8 mouse cellular contexts compared by ENCODE assay signal in the genomic region with DNA sequence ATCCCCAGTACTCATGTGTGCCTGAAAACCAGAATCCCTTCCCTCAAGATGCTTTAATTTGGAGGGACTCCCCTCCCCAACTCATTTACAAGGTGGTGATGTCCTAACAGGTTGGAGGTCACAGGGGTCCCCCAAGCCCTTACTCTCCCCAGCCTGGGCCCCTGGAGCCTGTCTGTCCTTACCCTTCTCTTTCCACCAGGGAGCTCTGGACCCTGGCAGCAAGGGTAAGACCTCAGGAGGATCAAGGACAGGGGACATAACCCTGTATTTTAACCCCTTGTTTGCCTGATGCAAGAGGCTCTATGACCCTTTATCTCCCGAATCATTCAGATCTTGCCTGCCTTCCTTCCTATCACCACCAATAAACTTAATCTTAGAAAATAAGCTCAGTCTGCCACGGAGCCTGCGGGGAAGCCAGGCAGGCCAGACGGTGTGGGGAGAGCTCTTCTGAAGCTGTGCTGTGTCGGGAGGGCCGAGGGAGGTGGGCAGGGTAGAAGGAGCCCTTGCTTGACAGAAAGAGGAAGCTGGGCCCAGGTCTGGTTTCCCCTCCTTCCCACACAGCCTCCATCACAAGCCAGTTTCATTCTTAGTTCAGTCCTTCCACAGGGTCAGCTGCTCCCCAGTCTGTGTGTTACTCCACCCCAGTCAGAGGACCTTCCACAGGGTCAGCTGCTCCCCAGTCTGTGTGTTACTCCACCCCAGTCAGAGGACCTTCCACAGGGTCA. TPM values are rescaled to one million over a fixed set of nuclear protein-coding genes. Genes with fewer than 3 reads are reported as not detected.
DNase-seq lines count a peak whose midpoint lies in the region; ATAC-seq and TF ChIP-seq lines count a peak whose summit lies in the region.

No protein-coding gene starts in this region.

- H3K9me3 ChIP-seq in forebrain, postnatal 0 days (ENCODE audit: low read length) = no peaks in the 10 kb centered on the region
- no peaks in the 10 kb centered on the region for H3K9me3 ChIP-seq in forebrain, embryonic 16.5 days (ENCODE audit: control insufficient read depth, low read length)
- H3K9me3 ChIP-seq in neural tube, embryonic 13.5 days = no peaks in the 10 kb centered on the region
- H3K9me3 ChIP-seq in liver, embryonic 13.5 days (replicated peaks) = no peaks in the 10 kb centered on the region
- no peaks in the 10 kb centered on the region for H3K9me3 ChIP-seq in stomach, embryonic 16.5 days (replicated peaks; ENCODE audit: control insufficient read depth, low read length)

- no peak for DNase-seq in forebrain, postnatal 0 days
- no peak for DNase-seq in neural tube, embryonic 10.5 days (ENCODE audit: extremely low spot score, low spot score)
- no peak for DNase-seq in liver, embryonic 13.5 days
- no peak for DNase-seq in cerebellum, adult 9-11 months
- no peak for DNase-seq in left cerebral cortex, adult 18-20 months (ENCODE audit: low spot score in 2 of 2)

- H3K4me1 ChIP-seq in forebrain, postnatal 0 days (ENCODE audit: insufficient read depth) = peaks cover 21% of the 10 kb centered on the region
- peaks cover 29% of the 10 kb centered on the region for H3K4me1 ChIP-seq in forebrain, embryonic 16.5 days (replicated peaks; ENCODE audit: control insufficient read depth, insufficient read depth, low read length)
- H3K4me1 ChIP-seq in neural tube, embryonic 13.5 days (replicated peaks) = peaks cover 50% of the 10 kb centered on the region
- peaks cover 35% of the 10 kb centered on the region for H3K4me1 ChIP-seq in liver, embryonic 13.5 days (replicated peaks)
- H3K4me1 ChIP-seq in stomach, embryonic 16.5 days (ENCODE audit: control insufficient read depth, insufficient read depth, low read length) = peaks cover 30% of the 10 kb centered on the region

- no peak overlapping the region for H3K9ac ChIP-seq in forebrain, postnatal 0 days
- H3K9ac ChIP-seq in forebrain, embryonic 16.5 days (replicated peaks; ENCODE audit: low read depth, low read length) = no peak overlapping the region
- 0 out of 2 replicates have a peak overlapping the region, but pooled peaks have one; percentile 41 for H3K9ac ChIP-seq in neural tube, embryonic 13.5 days
- 0 out of 2 replicates have a peak overlapping the region, but pooled peaks have one; percentile 3 for H3K9ac ChIP-seq in liver, embryonic 13.5 days
- H3K9ac ChIP-seq in stomach, embryonic 16.5 days (ENCODE audit: low read length) = no peak overlapping the region

- no peak for ATAC-seq in forebrain, postnatal 0 days
- no peak for ATAC-seq in forebrain, embryonic 16.5 days
- no peak for ATAC-seq in neural tube, embryonic 13.5 days (ENCODE audit: low read depth)
- ATAC-seq in liver, embryonic 13.5 days (ENCODE audit: low read depth) = peak; percentile 47
- no peak for ATAC-seq in stomach, embryonic 16.5 days (ENCODE audit: insufficient read depth, low FRiP score)

- no peaks in the 10 kb centered on the region for H3K27me3 ChIP-seq in forebrain, postnatal 0 days (ENCODE audit: insufficient read depth, low read length)
- no peaks in the 10 kb centered on the region for H3K27me3 ChIP-seq in forebrain, embryonic 16.5 days (replicated peaks; ENCODE audit: control insufficient read depth, insufficient read depth, low read length)
- no peaks in the 10 kb centered on the region for H3K27me3 ChIP-seq in neural tube, embryonic 13.5 days
- H3K27me3 ChIP-seq in liver, embryonic 13.5 days = peaks cover 12% of the 10 kb centered on the region
- no peaks in the 10 kb centered on the region for H3K27me3 ChIP-seq in stomach, embryonic 16.5 days (ENCODE audit: control insufficient read depth, insufficient read depth, low read length)

- WGBS in forebrain, postnatal 0 days = 71% methylated on average over 6 of the region's 6 CpGs
- 81% methylated on average over 6 of the region's 6 CpGs for WGBS in forebrain, embryonic 16.5 days
- WGBS in neural tube, embryonic 13.5 days = 84% methylated on average over 6 of the region's 6 CpGs
- 23% methylated on average over 6 of the region's 6 CpGs for whole genome bisulfite sequencing in liver, embryonic 13.5 days (ENCODE audit: insufficient replicate concordance)
- WGBS in stomach, embryonic 16.5 days = 75% methylated on average over 6 of the region's 6 CpGs

- peaks cover 52% of the 10 kb centered on the region for H3K36me3 ChIP-seq in forebrain, postnatal 0 days (ENCODE audit: insufficient read depth)
- H3K36me3 ChIP-seq in forebrain, embryonic 16.5 days (ENCODE audit: control insufficient read depth, insufficient read depth) = peaks cover 29% of the 10 kb centered on the region
- peaks cover 56% of the 10 kb centered on the region for H3K36me3 ChIP-seq in neural tube, embryonic 13.5 days
- H3K36me3 ChIP-seq in liver, embryonic 13.5 days = peaks cover 18% of the 10 kb centered on the region
- H3K36me3 ChIP-seq in stomach, embryonic 16.5 days (ENCODE audit: control insufficient read depth, insufficient read depth, low read length) = peaks cover 7% of the 10 kb centered on the region; the same call in 1 of the 2 replicates

- 0 out of 2 replicates have a peak overlapping the region, but pooled peaks have one; percentile 90 for H3K27ac ChIP-seq in forebrain, postnatal 0 days (ENCODE audit: low read depth, low read length)
- H3K27ac ChIP-seq in forebrain, embryonic 16.5 days (ENCODE audit: low read length) = no peak overlapping the region
- no peak overlapping the region for H3K27ac ChIP-seq in neural tube, embryonic 13.5 days (replicated peaks)
- H3K27ac ChIP-seq in liver, embryonic 13.5 days = peak overlapping the region; percentile 67
- peak overlapping the region; percentile 97 for H3K27ac ChIP-seq in stomach, embryonic 16.5 days (ENCODE audit: low read length)

- no peak overlapping the region for H3K4me2 ChIP-seq in forebrain, postnatal 0 days (ENCODE audit: low read depth)
- H3K4me2 ChIP-seq in forebrain, embryonic 16.5 days (ENCODE audit: low read length) = no peak overlapping the region
- no peak overlapping the region for H3K4me2 ChIP-seq in neural tube, embryonic 13.5 days
- H3K4me2 ChIP-seq in liver, embryonic 13.5 days = no peak overlapping the region
- no peak overlapping the region for H3K4me2 ChIP-seq in stomach, embryonic 16.5 days (ENCODE audit: low read depth, low read length)

- no peak overlapping the region for H3K4me3 ChIP-seq in forebrain, postnatal 0 days (ENCODE audit: low read depth, low read length)
- no peak overlapping the region for H3K4me3 ChIP-seq in forebrain, embryonic 16.5 days (replicated peaks; ENCODE audit: low read length)
- no peak overlapping the region for H3K4me3 ChIP-seq in neural tube, embryonic 13.5 days
- no peak overlapping the region for H3K4me3 ChIP-seq in liver, embryonic 13.5 days (replicated peaks)
- H3K4me3 ChIP-seq in stomach, embryonic 16.5 days (replicated peaks; ENCODE audit: low read length) = no peak overlapping the region

- no peak for TF ChIP-seq CTCF in forebrain, postnatal 0 days (IDR thresholded peaks at IDR 0.05; ENCODE audit: low read depth)

RNA-seq across cellular contexts. Expression of a gene that starts 8.3 kb away (rescaled TPM):
- total RNA-seq in forebrain, postnatal 0 days (2014; rRNA removed) = 93.5 and 135 TPM in 2 replicates
- polyA plus RNA-seq in forebrain, postnatal 0 days (2015; fragmentation: Nextera tagmentation; extraction: Ambion mirVana) = 51.8 and 60.1 TPM in 2 replicates
- 71.4 and 74.9 TPM in 2 replicates for polyA plus RNA-seq in forebrain, embryonic 16.5 days (2015; fragmentation: Nextera tagmentation; extraction: Ambion mirVana)
- 65.9 and 74.1 TPM in 2 replicates for polyA plus RNA-seq in neural tube, embryonic 13.5 days (2015; fragmentation: Nextera tagmentation; extraction: Ambion mirVana)
- polyA plus RNA-seq in liver, embryonic 13.5 days (2015; fragmentation: Nextera tagmentation; extraction: Ambion mirVana) = 6.9 and 7.8 TPM in 2 replicates
- 20.6 and 25.7 TPM in 2 replicates for polyA plus RNA-seq in stomach, embryonic 16.5 days (2015; fragmentation: Nextera tagmentation; extraction: Ambion mirVana)
- total RNA-seq in left cerebral cortex, adult 18-20 months (2021) = 10 to 100 TPM; 73.6 to 81.9 TPM

RNA-seq across cellular contexts. Expression of a gene that starts 58.5 kb away (rescaled TPM):
- total RNA-seq in forebrain, postnatal 0 days (2014; rRNA removed) = 27.5 and 34.4 TPM in 2 replicates
- polyA plus RNA-seq in forebrain, postnatal 0 days (2015; fragmentation: Nextera tagmentation; extraction: Ambion mirVana) = 84.1 and 109 TPM in 2 replicates
- 185 and 205 TPM in 2 replicates for polyA plus RNA-seq in forebrain, embryonic 16.5 days (2015; fragmentation: Nextera tagmentation; extraction: Ambion mirVana)
- polyA plus RNA-seq in neural tube, embryonic 13.5 days (2015; fragmentation: Nextera tagmentation; extraction: Ambion mirVana) = 150 and 161 TPM in 2 replicates
- polyA plus RNA-seq in liver, embryonic 13.5 days (2015; fragmentation: Nextera tagmentation; extraction: Ambion mirVana) = 163 and 218 TPM in 2 replicates
- polyA plus RNA-seq in stomach, embryonic 16.5 days (2015; fragmentation: Nextera tagmentation; extraction: Ambion mirVana) = 156 and 167 TPM in 2 replicates
- total RNA-seq in left cerebral cortex, adult 18-20 months (2021) = 100 to 1,000 TPM in 1 of 2 experiments, 10 to 100 TPM in 1; 95.1 to 109 TPM

Comparison
In these comparisons a context has a peak if more than half of its experiments do, and no peak if none do; other contexts are left out.
1. H3K27ac ChIP-seq: peak in forebrain, postnatal 0 days (single experiment), liver, embryonic 13.5 days (single experiment) and stomach, embryonic 16.5 days (single experiment); none in forebrain, embryonic 16.5 days (single experiment) and neural tube, embryonic 13.5 days (single experiment).
2. H3K9ac ChIP-seq: peak in neural tube, embryonic 13.5 days (single experiment) and liver, embryonic 13.5 days (single experiment); none in forebrain, postnatal 0 days (single experiment), forebrain, embryonic 16.5 days (single experiment) and stomach, embryonic 16.5 days (single experiment).